Mouse (Mus musculus): ENCODE measurements at regions not wholly inside any gene's neighbourhood (a gene's known extent, or its start where the extent isn't known, plus 50 kb on each side); places are given as distances from the start of the nearest gene placed in this dataset.

GRCm38 (mm10) chr10:55195266-55195665 lies 911.5 kb upstream of the Msl3l2 start:
- H3K4me1 ChIP-seq (ENCODE audit: control insufficient read depth in 1 of 2, insufficient read depth in 2 of 2, low read length in 2 of 2), result no peaks in the 10 kb centered on the region
- H3K27me3 ChIP-seq (ENCODE audit: control insufficient read depth in 1 of 2, insufficient read depth in 2 of 2, low read length in 2 of 2), result no peaks in the 10 kb centered on the region
- H3K36me3 ChIP-seq (ENCODE audit: control insufficient read depth in 1 of 2, insufficient read depth in 2 of 2, low read length in 2 of 2), result no peaks in the 10 kb centered on the region
- H3K4me3 ChIP-seq (ENCODE audit: control insufficient read depth in 1 of 2, insufficient read depth in 1 of 2, low read depth in 2 of 2, low read length in 2 of 2), result no peak overlapping the region
- no peaks in the 10 kb centered on the region for H3K79me2 ChIP-seq (ENCODE audit: control insufficient read depth, insufficient read depth, low read length, poor library complexity)
- no peaks in the 10 kb centered on the region for H3K9me3 ChIP-seq (replicated peaks; ENCODE audit: insufficient read depth, low read length)
- TF ChIP-seq EP300 (IDR thresholded peaks at IDR 0.05; ENCODE audit: low read depth in 1 of 2, low read length in 2 of 2) (no peak), ELF1 (IDR thresholded peaks at IDR 0.05; ENCODE audit: low read depth, low read length) (no peak), SMC3 (IDR thresholded peaks at IDR 0.05; ENCODE audit: low read depth, low read length) (no peak), USF1 (IDR thresholded peaks at IDR 0.05; ENCODE audit: low read depth, low read length) (no peak), CHD1 (IDR thresholded peaks at IDR 0.05; ENCODE audit: low read depth, low read length) (no peak), POLR2AphosphoS2 (IDR thresholded peaks at IDR 0.05; ENCODE audit: low read length) (no peak), HCFC1 (IDR thresholded peaks at IDR 0.05; ENCODE audit: low read depth, low read length) (no peak), POLR2AphosphoS5 (IDR thresholded peaks at IDR 0.05; ENCODE audit: borderline replicate concordance, low read depth, low read length) (no peak), RAD21 (IDR thresholded peaks at IDR 0.05; ENCODE audit: low read depth, low read length) (no peak), MAZ (IDR thresholded peaks at IDR 0.05; ENCODE audit: low read depth, low read length) (no peak), TAL1 (IDR thresholded peaks at IDR 0.05; ENCODE audit: low read length) (no peak), BHLHE40 (IDR thresholded peaks at IDR 0.05; ENCODE audit: borderline replicate concordance, low read depth, low read length) (no peak), ZMIZ1 (IDR thresholded peaks at IDR 0.05; ENCODE audit: low read depth, low read length) (no peak), NRF1 (IDR thresholded peaks at IDR 0.05; ENCODE audit: insufficient read depth, low read depth, low read length, poor library complexity, severe bottlenecking) (no peak), ZNF384 (IDR thresholded peaks at IDR 0.05; ENCODE audit: low read depth, low read length) (no peak), NELFE (IDR thresholded peaks at IDR 0.05; ENCODE audit: low read depth, low read length) (no peak), USF2 (IDR thresholded peaks at IDR 0.05; ENCODE audit: borderline replicate concordance in 1 of 2, insufficient read depth in 1 of 2, low read depth in 1 of 2, low read length in 2 of 2) (no peak)
- H3K27ac ChIP-seq (ENCODE audit: control insufficient read depth, low read depth, low read length), result no peak overlapping the region
- H3K9ac ChIP-seq (ENCODE audit: control insufficient read depth, low read depth, low read length, poor library complexity, severe bottlenecking), result no peak overlapping the region
- no peak for DNase-seq (ENCODE audit: low read depth, low spot score)

GRCm38 (mm10) chr10:55237156-55237555 lies 869.6 kb upstream of the Msl3l2 start:
- no peak overlapping the region for H3K9ac ChIP-seq (ENCODE audit: control insufficient read depth, low read depth, low read length, poor library complexity, severe bottlenecking)
- no peak overlapping the region for H3K27ac ChIP-seq (ENCODE audit: control insufficient read depth, low read depth, low read length)
- H3K36me3 ChIP-seq (ENCODE audit: control insufficient read depth in 1 of 2, insufficient read depth in 2 of 2, low read length in 2 of 2), result no peaks in the 10 kb centered on the region
- no peaks in the 10 kb centered on the region for H3K27me3 ChIP-seq (ENCODE audit: control insufficient read depth in 1 of 2, insufficient read depth in 2 of 2, low read length in 2 of 2)
- H3K4me3 ChIP-seq (ENCODE audit: control insufficient read depth in 1 of 2, insufficient read depth in 1 of 2, low read depth in 2 of 2, low read length in 2 of 2), result no peak overlapping the region
- no peak for DNase-seq (ENCODE audit: low read depth, low spot score)
- no peaks in the 10 kb centered on the region for H3K4me1 ChIP-seq (ENCODE audit: control insufficient read depth in 1 of 2, insufficient read depth in 2 of 2, low read length in 2 of 2)
- no peaks in the 10 kb centered on the region for H3K79me2 ChIP-seq (ENCODE audit: control insufficient read depth, insufficient read depth, low read length, poor library complexity)
- TF ChIP-seq NELFE (IDR thresholded peaks at IDR 0.05; ENCODE audit: low read depth, low read length), result no peak
- no peak for TF ChIP-seq USF1 (IDR thresholded peaks at IDR 0.05; ENCODE audit: low read depth, low read length)
- TF ChIP-seq UBTF (IDR thresholded peaks at IDR 0.05; ENCODE audit: borderline replicate concordance, insufficient read depth, low read depth, low read length), result no peak
- no peak for TF ChIP-seq KAT2A (conservative IDR thresholded peaks at IDR 0.05; ENCODE audit: low read depth, low read length)
- TF ChIP-seq GABPA (IDR thresholded peaks at IDR 0.05; ENCODE audit: low read depth, low read length), result no peak
- TF ChIP-seq ZNF384 (IDR thresholded peaks at IDR 0.05; ENCODE audit: low read depth, low read length), result no peak
- no peak for TF ChIP-seq MYB (IDR thresholded peaks at IDR 0.05; ENCODE audit: low read depth, low read length)
- TF ChIP-seq ZMIZ1 (IDR thresholded peaks at IDR 0.05; ENCODE audit: low read depth, low read length), result no peak
- TF ChIP-seq JUND (IDR thresholded peaks at IDR 0.05; ENCODE audit: low read depth, low read length), result no peak
- no peak for TF ChIP-seq RCOR1 (IDR thresholded peaks at IDR 0.05; ENCODE audit: low read depth, low read length)
- no peak for TF ChIP-seq POLR2A (IDR thresholded peaks at IDR 0.05; ENCODE audit: control insufficient read depth in 1 of 2, insufficient read depth in 1 of 2, low read depth in 1 of 2, low read length in 2 of 2, poor library complexity in 1 of 2)
- TF ChIP-seq MAZ (IDR thresholded peaks at IDR 0.05; ENCODE audit: low read depth, low read length), result no peak
- no peak for TF ChIP-seq GATA1 (IDR thresholded peaks at IDR 0.05; ENCODE audit: low read depth, low read length)
- no peak for TF ChIP-seq BHLHE40 (IDR thresholded peaks at IDR 0.05; ENCODE audit: borderline replicate concordance, low read depth, low read length)
- H3K9me3 ChIP-seq (replicated peaks; ENCODE audit: insufficient read depth, low read length), result no peaks in the 10 kb centered on the region

Measured in MEL (cell line).